Mouse (Mus musculus): ENCODE measurements around the gene Cntn1. TPM values are rescaled to one million over a fixed set of nuclear protein-coding genes. Genes with fewer than 3 reads are reported as not detected.

Cntn1 gene
- total RNA-seq, 2 experiments from 2014 or later = not detected

- intact Hi-C loops (cut with DNase I) = no loop called here
Measured at GRCm38 (mm10) chr15:92132936-92133335, 82.0 kb downstream of the Cntn1 start.

DNA sequence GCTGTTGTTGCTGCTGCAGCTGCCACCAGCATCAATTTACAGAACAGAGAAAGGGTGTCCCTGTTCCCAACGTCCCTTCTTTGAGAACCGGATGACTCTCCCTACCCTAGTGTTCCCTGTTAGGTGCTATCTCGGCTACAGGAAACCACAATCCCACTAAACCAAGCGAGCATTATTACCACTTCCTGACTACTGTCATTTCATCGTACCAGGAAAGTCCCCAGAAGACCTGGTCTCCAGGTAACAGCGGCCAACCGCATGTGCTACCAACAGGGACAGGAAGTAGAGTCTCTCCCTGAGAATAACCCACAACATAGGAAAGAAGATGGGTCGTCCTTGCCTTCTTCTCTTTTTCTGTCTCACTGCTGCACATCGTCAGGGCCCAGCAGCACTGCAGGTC lies 83.3 kb downstream of the Cntn1 start:
- intact Hi-C loops (cut with DNase I) = no loop called here
- no peak for DNase-seq

More at GRCm38 (mm10) chr15:92132936-92133335, 82.0 kb downstream of the Cntn1 start:
- DNase-seq = no peak

DNA sequence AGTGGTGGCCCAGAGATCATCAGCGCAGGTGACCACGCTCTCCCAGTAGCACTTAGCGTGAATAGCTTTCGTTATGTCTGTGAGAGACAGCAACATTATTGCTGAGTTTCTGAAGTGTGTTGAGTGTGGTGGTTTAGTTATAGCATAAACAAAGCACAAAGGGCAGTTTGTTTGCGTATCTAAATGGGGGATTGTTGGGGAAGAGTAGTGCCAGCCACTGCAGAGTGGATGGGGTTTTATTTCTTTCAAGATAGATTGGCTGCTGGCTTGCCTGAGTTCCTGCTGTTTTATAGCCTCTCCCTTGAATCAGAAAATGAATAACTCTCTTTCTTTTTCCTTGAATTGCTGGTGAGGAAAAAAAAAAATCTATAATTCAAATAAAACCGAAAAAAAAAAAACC lies 86.1 kb downstream of the Cntn1 start:
- no peak for DNase-seq
- intact Hi-C loops (cut with DNase I) = no loop called here

GRCm38 (mm10) chr15:92141972-92142371 lies 91.0 kb downstream of the Cntn1 start:
- intact Hi-C loops (cut with DNase I) = no loop called here
- DNase-seq = no peak

DNA sequence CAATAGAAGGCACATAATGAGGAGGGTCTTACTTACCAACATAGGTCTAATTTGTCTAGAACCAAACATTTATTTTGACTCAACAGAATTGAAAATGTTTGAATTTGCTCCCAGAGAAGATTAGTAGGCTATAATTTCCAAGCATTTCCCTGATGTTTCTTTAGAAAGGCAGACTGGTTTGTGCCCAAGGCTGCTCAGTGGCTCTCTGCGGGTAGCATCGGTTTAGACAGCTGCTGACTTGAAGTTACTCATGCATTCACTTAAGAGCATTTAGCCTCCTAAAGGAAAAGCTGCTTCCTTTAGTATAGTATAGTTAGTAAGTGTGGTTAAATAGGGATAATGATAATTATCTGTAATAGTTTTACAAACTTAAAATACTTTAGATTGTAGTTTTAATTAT lies 104.0 kb downstream of the Cntn1 start:
- DNase-seq = no peak
- intact Hi-C loops (cut with DNase I) = no loop called here

- no peak for DNase-seq
- intact Hi-C loops (cut with DNase I) = no loop called here
Measured at GRCm38 (mm10) chr15:92160855-92161162, 109.8 kb downstream of the Cntn1 start.

DNA sequence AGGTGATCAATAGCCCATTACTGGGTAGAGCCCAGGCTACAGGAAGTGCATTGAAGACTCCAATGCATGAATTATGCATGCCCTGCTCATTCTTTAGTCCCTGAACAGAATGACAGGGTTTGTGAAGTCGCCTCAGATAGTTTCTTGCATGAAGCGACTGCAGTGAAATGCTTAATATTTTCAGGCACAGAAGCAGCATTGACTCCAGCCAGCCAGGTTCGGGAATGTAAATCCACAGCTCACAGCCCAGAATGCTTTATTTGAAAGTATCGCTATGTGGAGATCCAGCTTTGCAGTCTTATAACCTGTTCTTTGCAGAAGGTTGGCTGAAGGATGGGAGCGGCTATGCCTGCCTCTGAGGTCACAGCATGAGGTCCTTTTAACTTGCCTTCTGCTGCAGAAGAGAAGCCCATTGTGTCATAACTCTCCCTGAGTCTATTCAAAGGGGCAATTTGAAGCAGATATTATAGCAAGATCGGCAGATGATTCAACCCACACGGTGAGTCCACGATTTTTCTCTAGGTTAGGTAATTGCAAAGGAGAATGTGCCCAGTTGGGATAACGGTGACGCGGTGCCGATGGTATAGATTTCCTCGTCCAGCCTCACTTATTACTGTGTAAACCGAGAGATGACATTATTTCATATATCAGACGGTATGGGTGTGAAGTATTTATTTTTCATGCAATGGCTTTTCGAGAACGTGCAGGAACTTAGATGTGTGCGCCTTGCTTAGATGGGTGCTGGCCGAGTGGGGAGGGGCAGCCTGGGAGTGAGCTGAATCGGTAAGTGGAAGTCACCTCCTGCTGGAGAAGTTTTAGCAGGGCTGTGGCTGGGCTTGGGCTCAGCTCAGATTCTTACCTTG lies 110.4 kb downstream of the Cntn1 start:
- intact Hi-C loops (cut with DNase I) = no loop called here
- DNase-seq = no peak

GRCm38 (mm10) chr15:92162835-92163234 lies 111.9 kb downstream of the Cntn1 start:
- intact Hi-C loops (cut with DNase I) = no loop called here
- DNase-seq = no peak

- intact Hi-C loops (cut with DNase I) = no loop called here
- DNase-seq = no peak
Measured at GRCm38 (mm10) chr15:92164127-92164526, 113.2 kb downstream of the Cntn1 start.

- intact Hi-C loops (cut with DNase I) = no loop called here
Measured at GRCm38 (mm10) chr15:92166266-92166665, 115.3 kb downstream of the Cntn1 start.

DNA sequence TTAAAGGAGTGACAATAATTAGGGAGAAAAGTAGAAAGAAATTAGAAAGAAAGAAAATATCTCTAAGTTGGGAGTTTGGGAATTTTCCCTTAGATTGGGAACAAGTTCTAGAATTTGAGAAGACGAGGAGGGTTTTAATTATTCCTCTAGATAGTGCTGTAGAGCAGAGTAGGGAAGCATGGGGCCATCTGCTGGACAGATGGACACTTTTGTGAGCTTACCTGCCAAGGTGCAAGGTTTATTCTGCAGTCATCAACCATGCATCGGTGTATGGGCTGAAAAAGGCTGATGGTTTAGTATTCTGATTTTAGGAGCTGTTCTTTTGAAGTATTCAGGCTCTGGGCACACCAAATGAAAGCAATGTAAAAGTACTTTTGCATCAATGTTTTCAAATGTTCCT lies 124.8 kb downstream of the Cntn1 start:
- no peak for DNase-seq
- intact Hi-C loops (cut with DNase I) = no loop called here

More at GRCm38 (mm10) chr15:92166266-92166665, 115.3 kb downstream of the Cntn1 start:
- DNase-seq = no peak

DNA sequence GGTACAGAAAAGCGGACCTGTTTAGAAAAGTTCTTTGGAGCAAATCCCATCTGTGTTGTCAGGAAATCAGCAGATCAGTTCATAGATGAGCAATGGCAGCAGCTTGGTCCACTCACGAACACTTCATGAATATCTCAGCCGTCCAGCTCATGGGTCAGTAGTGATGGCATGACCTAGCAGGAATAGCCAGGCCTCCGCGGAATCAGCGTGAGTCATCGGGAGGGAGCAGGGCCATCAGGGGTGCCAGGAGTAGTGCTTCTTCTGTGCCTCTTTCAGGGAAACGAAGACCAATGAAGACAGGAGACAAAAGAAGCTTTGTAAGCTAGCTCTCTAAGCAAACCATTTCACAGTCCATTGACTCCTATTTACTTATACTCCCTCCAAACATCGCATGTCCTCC lies 126.4 kb downstream of the Cntn1 start:
- intact Hi-C loops (cut with DNase I) = no loop called here
- DNase-seq = no peak

GRCm38 (mm10) chr15:92185484-92185883 lies 134.5 kb downstream of the Cntn1 start:
- no peak for DNase-seq
- intact Hi-C loops (cut with DNase I) = no loop called here

DNA sequence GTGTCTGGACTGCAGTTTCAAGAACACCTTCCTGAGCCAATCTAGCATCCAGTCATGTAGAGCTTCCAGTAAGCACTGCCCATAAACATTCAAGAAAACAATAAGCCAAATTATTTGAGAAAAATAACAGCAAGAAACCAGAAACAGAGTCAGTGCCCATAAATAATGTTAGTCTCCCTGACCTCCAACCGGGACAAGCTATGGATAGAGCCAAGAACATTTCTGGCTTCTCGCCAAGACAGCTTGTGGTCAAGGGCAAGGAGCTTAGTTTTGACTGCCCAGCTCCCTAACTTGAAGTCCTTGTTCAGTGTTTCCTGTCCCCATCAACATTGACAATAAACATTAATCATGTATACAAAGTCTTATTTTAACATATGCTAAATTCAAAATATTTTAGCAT lies 139.0 kb downstream of the Cntn1 start:
- intact Hi-C loops (cut with DNase I) = no loop called here
- DNase-seq = peak; percentile 4 to 9

DNA sequence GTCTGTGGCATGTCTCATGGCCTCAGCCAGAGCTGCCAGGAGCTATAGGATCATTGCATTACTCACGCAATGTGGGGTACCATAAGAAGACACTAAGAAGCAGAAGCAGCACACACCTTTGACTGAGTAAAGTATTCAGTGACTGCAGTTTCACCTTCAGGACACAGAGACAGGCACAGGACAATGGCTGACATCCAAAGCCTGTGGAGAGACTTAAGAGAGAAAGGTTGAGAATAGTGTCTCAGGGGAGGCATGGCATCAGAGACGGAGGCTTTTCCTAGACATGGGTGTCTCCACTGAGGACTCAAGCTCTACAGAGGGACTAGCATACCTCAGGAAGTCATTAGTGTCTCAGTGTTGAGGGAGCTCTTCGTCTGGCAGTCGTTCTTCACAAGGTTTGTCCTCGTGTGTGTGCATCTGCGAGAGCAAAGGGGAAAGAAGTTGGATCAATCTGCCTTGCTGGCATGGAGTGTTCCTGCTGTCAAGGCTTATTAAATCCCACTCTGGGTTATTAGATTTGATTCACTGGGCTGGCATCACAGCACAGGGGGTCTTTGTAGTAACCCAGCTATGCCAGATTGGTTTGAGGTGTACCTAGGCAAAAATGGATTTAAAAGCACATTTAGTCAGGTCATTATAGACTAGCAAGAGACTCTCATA lies 149.5 kb downstream of the Cntn1 start:
- no peak for DNase-seq
- intact Hi-C loops (cut with DNase I) = no loop called here

- intact Hi-C loops (cut with DNase I) = no loop called here
- no peak for DNase-seq
Measured at GRCm38 (mm10) chr15:92206695-92207094, 155.7 kb downstream of the Cntn1 start.

DNA sequence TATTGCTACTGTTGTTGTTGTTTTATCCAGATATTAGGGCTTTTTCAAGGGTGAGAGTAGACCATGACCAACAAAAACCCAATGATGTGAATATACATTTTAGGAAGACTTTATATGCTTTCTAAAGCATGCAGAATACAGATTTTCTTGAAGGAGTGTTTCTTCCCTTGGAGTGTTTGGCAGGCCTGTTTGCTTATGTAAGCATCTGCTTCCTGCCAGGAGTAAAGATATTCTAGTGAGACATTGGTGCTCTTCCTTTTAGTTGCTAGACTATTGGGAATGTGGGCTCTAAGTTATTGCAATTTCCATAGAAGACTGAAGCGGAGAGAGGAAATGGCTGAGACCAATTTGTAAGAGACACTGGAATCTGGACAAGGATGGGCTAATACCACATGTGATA lies 158.8 kb downstream of the Cntn1 start:
- intact Hi-C loops (cut with DNase I) = no loop called here

GRCm38 (mm10) chr15:92210486-92211235 lies 159.7 kb downstream of the Cntn1 start:
- intact Hi-C loops (cut with DNase I) = no loop called here
- DNase-seq = no peak

More for the DNA sequence above, 158.8 kb downstream of the Cntn1 start:
- no peak for DNase-seq

DNA sequence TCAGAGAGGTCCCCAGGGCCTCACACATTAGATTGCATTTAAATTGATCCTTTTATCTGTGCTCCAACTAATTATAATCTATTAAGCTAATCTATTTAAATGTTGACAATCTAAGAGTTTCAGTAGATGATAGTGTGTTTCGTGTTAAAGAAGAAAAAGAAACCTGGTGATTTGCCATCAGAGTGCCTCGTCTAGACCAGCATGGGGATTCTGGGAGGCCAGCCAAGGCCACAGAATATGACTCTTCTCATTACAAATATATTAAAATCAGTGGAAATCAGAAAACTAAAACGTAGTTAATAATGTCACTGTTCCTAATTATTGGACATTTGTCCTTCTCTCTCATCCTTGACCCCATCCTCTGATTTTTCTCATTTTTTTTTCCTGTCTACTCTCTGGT lies 164.9 kb downstream of the Cntn1 start:
- intact Hi-C loops (cut with DNase I) = no loop called here
- DNase-seq = no peak

DNA sequence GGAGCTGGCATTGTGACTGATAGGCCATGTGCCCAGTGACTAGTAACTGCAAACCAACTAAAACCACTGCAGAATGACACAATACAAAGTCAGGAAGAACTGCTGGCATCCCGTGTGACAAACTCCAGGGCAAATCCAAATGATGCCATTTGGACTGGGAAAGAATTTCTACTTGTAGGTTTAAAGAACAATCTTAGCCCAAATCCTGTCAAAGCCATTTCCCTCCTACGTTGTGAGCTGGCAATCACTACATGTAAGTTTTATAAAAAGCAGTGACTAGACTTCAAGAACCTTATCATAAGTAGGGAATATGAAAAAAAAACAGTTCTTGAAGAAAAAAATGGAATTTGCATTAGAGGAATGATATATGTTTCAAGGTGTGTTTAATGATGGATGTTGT lies 170.5 kb downstream of the Cntn1 start:
- intact Hi-C loops (cut with DNase I) = no loop called here
- DNase-seq = no peak

DNA sequence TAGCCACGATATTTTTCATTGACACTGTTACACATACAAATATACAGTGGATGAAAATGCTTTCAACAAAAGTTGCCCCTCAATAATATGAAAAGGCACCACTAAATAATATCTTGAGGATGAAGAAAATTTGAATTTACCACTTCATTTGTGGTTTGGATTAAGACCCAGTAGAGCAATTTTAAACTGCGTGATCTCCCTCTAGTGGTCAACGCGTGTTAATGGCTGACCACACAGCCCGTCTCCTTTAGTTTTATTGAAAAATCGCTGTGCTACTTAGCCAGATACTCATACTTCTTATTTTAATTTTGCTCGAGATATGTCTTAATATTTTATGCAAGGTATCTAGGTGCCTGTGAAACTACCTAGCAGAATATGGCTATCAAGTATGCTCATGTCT lies 180.4 kb downstream of the Cntn1 start:
- no peak for DNase-seq
- intact Hi-C loops (cut with DNase I) = loop anchor here (1.0 to 2.0 kb wide), 2 partner anchors 262 to 451 kb away; no protein-coding TSS in a partner anchor

Data from heart, postnatal 36 days (tissue).